Mouse (Mus musculus): ENCODE data around the gene Dmrt2.

Gene Dmrt2

DNA sequence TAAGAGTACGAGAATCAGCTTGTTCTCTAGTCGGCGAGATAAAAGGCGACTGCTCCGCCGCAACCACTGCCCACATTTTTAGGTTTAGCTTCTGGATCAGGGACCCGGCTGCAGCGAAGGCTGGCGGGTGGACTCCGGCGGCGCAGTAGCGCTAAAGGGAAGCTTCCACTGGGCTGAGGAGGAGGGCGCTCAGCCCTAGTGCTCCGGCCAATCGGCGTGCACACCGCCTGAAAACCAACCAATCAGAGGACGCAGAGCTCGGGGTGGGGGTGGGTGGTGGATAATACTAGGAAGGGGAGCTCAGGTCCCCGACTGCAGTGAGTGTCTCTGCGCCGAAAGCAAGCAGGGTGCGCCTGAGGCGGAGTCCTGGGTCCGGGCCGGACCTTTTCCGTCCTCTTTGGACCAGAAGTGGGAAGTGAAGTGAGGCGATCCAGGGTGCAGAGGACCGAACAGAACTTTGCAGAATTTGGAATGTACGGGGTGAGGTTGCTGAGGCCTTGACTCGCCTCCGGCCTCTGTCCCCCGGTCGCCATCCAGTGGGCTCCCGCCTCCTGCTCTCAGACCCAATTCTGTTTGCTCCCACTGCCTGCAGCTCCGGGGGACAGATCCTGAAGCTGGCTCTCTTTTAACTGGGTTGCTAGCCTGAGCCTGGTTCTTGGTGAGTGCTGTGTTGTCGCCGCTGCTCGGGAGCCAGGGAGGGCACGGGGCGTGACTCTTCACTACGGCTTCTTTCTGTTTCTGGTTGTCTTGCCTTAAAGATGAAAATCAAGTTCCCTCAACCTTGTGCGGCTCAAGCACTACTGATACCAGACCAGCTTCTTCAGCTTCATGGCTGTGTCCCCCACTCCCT is at the start of gene Dmrt2:
Gene Dmrt2 (plus strand): TSS at position 311 of the 850 bp plus-strand sequence.
- no peak for DNase-seq (ENCODE audit: low read depth in 2 of 2, low spot score in 2 of 2)

DNA sequence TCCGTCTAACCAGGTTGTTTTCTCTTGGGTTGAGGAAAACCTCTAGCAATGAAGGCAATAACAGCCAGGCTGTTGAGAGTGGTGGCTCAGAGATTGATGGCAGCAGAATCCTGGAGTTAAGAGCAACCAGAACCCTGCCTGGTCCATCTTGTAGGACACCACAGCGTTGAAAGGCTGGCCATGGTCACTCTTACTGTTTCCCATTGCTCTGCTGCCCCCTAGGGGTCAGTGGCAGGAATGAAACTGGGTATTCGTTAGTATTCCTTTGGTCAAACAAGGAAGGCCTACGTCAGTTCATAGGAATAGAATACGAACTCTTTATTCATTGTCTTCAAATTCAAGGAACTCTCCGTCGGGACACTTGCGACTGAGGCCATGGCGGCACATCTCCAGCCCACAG is 43.7 kb upstream of the Dmrt2 start:
- no peak for DNase-seq (ENCODE audit: low read depth in 2 of 2, low spot score in 2 of 2)

DNA sequence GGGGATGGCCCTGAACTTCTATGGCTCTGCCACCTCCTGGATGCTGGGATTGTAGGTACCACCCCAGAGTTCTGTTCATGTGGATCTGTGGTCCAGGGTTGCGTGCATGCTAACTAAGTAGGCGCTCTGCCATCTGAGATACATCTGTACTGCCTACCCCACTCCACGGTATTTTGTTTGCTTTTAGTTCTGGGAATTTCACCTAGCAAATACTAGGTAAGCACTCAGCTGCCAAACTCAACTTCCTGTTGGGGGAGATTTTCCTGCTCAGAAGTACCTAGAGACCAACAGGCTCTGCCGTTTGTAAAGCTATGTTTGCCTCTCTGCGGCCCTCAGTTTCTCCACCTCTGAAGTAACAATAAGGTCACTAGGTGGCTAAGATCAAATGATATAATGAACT is 37.1 kb upstream of the Dmrt2 start:
- no peak for DNase-seq (ENCODE audit: low read depth in 2 of 2, low spot score in 2 of 2)

DNA sequence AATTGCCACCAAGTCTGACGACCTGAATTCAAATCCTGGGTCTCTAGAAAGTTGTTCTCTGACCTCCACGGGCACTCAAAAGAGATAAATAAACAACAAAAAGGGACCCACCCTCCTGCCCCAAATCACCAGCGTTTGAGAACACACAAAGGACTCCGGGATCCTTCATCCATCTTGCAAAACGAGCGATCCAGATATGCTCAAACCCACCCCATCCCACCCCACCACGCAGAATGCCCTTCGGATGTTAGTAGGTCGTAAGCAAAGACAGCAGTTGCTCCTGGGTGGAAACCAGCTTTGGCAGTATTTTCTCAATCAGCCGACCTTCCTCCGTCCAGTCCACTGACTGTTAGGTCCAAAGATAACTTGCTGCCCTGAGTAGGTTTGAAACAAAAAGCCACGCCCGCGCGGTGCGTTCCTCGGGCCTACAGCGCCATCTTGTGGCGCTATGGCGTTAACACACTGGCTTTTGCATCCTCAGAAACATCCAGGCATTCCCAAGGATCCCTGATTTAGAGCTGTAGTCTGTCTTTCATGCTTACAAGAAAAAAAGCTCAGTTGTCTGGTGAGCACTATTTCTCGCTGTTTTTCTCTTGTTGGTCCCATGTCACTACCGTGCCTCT is 36.5 kb upstream of the Dmrt2 start:
- DNase-seq (ENCODE audit: low read depth in 2 of 2, low spot score in 2 of 2), result no peak

DNA sequence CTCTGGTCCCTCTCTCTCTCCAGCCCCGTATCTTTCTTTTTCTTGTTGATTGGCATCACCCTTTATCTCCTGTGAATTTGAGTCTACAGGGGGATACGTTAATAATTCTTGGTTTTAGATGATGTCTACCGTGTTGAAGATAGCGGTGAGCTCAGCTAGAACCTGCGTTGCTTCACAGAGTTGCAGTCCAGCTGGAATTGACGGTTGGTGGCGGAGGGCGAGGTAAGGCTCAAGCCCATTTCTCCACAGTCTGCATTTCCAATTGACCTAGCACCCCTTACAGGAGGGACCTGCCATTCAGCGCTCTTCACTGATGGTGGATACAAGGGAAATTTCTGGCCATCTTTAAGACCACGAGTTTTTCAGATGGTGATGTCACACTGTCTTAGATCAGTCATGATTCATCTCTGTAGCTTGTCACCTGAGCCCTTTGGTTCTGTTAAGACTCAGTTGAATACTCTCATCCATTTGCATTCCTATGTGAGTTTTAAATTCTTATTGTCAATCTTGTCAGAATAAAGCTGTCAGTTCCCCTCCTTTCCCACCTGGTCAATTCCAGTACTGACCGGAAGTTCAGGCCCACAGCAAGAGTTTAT is 33.3 kb upstream of the Dmrt2 start:
- no peak for DNase-seq (ENCODE audit: low read depth in 2 of 2, low spot score in 2 of 2)

DNA sequence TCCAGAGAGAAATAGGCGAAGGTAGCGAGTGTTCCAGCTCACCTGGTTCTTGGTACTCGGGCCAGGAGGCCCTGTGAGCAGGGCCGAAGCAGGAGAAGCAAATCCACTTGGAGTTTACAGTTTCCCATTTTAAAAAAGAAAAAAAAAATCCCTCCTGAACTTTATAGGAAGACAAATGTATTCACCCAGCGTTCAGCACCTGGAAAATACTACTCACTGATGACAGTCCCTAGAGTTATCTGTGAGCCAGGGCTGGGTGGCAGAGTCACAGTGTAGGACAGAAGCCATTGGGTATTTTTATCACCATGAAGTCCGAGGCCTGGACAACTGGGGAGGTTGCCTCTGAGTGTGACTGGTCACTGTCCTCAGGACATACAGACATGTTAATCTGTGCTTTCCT is 30.4 kb upstream of the Dmrt2 start:
- no peak for DNase-seq (ENCODE audit: low read depth in 2 of 2, low spot score in 2 of 2)

DNA sequence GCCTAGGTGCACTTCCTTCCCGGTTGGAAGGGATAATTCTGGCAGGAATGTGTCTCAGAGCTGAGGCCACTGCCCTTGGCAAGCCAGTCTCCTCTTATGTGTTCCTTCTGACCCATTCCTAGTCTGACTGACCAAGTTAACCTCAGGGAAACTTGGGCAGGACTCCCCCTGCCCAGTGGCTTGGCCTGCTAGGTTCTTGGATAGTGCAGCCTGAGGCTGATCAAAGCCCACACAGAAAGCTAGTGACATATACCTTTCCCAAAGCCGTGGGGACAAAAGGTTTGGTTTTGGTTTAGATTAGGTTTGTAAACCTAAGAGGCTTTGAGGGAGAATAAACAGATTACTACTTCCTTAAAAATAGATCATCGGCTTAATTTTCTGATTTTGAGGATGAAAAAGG is 25.1 kb upstream of the Dmrt2 start:
- no peak for DNase-seq (ENCODE audit: low read depth in 2 of 2, low spot score in 2 of 2)

DNA sequence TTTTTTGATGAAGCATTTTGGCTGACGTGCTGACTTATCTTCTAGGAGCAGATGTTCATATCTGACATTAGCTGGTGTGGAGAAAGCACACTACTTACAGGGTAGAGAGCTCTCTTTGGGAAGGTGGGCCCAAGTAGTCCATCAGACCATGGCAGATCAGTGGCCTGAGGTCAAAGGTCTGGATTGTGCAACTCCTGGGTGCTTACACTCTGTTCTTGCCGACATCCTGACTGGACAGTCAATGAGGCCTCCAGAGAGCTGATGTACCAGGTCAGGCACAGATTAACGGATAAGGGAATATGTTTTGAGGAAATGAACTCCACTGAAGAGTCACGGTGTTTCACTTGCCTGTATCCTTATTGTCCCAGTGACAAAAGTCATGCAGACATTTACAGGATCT is 23.5 kb upstream of the Dmrt2 start:
- no peak for DNase-seq (ENCODE audit: low read depth in 2 of 2, low spot score in 2 of 2)

GRCm38 (mm10) chr19:25650474-25650873 is 21.7 kb upstream of the Dmrt2 start:
- no peak for DNase-seq (ENCODE audit: low read depth in 2 of 2, low spot score in 2 of 2)

DNA sequence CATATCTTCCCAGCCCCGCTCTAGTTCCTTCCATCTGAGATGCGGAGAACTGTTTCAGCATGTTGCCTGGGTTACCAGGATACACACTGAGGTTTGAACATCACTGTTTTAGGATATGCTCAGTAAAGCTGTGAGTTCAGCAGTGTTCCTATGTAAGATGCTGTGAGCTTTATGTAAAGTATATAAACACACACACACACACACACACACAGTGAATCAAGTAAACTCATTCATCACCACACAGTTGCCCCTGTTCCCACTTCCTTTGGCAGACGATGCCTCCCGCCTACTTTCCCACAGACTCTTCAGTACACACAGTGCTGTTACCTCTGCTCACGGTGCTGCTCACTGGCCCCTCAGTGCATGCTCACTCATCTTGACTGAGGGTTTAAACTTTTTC is 19.7 kb upstream of the Dmrt2 start:
- no peak for DNase-seq (ENCODE audit: low read depth in 2 of 2, low spot score in 2 of 2)

DNA sequence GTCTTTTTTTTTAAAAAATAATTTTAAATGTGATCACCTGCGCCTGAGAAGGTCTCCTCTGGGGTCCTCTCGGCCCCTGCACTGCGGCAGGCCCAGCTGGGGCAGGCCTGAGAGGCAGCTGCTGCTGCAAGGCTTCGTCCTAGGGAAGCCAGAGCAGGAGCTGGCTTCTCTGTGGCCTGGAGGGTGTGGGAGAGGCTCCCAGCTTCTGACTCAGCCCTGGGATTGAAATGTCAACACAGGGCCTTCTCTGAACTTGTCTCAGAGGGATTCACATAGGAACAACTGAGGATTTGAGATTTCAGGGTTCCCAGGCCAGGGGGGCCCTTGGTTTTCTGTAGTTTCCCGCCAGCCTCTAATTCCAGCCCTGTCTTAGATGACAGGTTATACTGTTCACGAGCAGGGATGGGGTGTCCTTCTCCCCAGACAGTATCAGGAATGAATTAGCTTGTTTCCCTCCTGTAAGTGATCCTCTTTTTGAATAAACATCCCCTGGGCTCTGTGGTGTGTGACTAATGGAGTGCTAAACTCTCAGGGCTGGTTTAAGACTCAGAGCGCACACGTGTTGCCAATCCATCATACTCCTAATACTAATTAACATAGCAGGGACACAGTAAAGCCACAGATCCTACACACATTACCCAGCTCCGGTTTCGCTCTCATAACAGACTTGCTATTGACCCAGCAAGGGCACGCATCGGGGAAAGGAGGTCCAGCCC is 18.0 kb upstream of the Dmrt2 start:
- DNase-seq (ENCODE audit: low read depth in 2 of 2, low spot score in 2 of 2), result no peak

- no peak for DNase-seq (ENCODE audit: low read depth in 2 of 2, low spot score in 2 of 2)
Measured at GRCm38 (mm10) chr19:25665486-25666339, 6.5 kb upstream of the Dmrt2 start.

DNA sequence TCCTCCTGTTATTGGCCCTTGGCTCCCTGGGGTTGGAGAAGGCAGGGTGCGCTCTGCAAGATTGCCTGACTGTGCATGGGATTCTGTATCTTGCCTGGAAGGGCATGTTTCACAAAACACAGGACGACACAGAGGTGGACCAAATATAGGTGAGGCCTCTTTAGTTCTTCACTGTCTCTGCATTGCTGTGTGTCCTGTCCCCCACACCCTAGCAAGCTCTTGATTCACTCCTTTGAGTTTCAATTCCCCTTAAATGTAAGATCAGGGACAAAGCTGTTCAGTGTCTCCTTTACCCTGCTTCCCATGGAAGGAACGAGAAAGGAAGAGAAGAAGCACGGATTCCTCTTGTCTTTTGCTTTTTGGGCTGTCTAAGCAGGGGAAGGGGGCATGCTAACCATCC is 4.4 kb upstream of the Dmrt2 start:
- DNase-seq (ENCODE audit: low read depth in 2 of 2, low spot score in 2 of 2), result no peak

DNA sequence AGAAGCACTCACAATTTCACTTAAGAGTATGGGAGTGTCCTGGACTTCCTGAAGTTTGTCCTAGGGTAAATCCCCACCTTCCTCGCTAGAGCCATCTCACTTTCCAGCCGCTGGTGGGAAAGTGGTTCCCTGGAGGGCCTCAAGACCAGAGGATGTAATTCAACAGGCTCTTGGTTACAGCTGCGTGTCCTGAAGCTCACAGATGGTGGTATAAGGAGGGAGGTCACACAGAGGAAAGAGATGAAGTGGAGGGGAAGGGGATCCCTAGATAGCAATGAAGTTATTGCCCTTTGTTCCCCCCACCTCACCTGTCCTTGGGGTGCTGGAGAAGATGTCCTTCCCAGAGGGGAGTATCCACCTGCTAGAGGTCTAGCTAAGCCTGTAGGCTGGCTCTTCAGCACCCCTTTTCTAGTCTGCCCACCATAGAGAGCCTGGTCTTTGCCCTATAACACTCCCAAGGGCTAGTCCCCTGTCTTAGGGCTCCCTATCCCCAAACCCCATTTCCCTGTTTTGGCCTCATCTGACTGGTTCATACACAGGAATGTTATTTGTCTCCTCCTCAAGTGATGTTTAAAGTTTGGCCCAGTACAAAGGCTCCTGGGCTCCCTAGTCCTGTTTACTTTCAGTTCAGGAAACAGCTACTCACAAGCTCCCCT is 2.5 kb upstream of the Dmrt2 start:
- no peak for DNase-seq (ENCODE audit: low read depth in 2 of 2, low spot score in 2 of 2)

DNA sequence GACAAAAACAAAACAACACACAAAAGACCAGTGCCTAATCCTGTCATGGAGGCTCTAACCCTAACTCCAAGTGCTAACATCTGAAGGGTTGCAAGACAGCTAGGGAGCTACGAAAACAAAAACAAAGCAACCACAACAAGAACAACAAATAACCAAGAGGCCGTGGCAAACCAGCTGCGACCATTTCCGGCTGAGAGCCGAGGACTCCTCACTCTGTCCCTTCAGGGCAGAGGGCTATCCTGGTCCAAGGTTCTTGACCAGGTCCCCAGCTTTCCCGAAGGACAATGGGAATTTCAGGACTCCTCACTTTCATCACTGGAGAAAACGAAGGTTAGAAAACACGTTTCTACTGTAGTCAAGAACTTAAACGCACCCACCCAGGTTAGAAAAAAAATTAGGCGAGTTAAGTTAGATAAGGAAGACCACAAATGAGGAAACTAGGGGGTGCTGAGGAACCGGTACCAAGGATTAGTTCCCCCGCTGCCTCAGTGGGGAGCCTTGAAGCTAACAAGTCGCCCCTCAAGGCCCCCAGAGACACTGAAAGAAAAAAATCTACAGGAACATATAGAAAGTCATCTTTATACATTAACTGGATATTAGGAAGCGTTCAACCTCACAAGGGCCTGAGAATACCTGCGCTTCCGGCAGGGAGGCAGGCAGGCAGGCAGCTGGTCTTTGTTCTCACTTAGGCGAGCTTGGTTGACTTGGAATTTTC is 1.5 kb upstream of the Dmrt2 start:
- no peak for DNase-seq (ENCODE audit: low read depth in 2 of 2, low spot score in 2 of 2)

DNA sequence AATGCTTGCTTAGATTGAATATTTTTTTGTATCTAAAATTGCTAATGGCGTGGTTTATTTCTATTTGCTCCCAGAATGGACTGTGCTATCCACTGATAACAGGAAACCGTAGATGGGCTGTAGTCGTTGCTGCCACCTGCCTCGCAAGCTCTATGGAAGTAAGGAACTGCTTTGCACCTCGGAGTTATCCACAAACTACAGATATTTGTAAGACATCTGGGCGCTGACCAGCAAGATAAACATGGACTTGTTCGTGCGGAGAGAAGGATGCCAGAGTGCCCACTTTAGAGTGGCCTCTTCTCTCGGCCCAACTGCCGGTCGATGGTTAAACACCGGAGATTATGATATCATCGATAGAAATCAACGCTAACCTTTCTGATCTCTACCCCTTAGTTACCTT is 530 bp upstream of the Dmrt2 start:
- DNase-seq (ENCODE audit: low read depth in 2 of 2, low spot score in 2 of 2), result no peak

- no peak for DNase-seq (ENCODE audit: low read depth in 2 of 2, low spot score in 2 of 2)
Measured at GRCm38 (mm10) chr19:25673224-25674055, 1.2 kb downstream of the Dmrt2 start.

- DNase-seq (ENCODE audit: low read depth in 2 of 2, low spot score in 2 of 2), result no peak
Measured at GRCm38 (mm10) chr19:25674056-25674420, 1.8 kb downstream of the Dmrt2 start.

DNA sequence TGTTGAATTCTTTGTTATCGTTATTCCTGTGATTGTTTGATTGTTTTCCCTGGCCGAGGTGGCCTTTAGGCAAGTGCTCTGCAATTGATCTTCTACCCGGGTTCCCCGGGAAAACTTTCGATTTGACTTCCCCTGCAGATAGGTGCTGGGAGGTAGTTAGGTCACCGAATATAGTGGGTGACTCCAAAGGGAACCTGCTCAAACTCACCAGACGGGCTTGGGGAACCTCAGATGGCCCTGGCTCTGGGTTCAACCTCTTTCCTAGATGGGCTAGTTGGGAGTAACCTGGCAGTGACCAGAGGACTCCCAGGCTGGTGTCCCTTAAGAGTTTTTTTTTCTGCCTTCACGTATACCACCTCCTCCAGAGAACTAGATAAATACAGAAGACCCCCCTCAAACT is 2.5 kb downstream of the Dmrt2 start:
- DNase-seq (ENCODE audit: low read depth in 2 of 2, low spot score in 2 of 2), result no peak
